Mouse (Mus musculus): Measurements from ENCODE around the gene Prmt1.

The Prmt1 gene

GRCm38 (mm10) chr7:45012824-45013223 is 26.5 kb upstream of the Prmt1 start:
- no peak for ATAC-seq (ENCODE audit: low TSS enrichment)

GRCm38 (mm10) chr7:45012011-45012410 is 25.6 kb upstream of the Prmt1 start:
- no peak for ATAC-seq (ENCODE audit: low TSS enrichment)

DNA sequence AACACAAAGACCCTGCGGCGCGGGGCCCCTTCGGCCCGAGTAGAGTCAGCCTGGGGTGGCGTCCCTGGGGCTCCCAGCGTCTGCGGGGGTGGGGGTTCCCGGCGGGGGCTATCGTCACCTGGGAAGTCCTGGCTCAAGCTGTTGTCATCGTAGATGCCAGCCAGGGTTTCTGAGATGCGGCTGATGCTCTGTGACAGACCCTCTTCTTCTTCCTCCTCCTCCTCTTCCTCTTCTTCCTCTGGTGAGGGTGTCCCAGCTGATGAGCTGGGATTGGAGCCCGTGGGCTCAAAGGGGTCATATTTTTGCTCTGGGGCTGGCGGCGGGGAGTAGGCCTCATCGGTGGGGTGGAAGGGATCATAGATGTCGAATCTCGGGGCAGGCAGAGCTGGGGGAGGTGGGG is 22.0 kb upstream of the Prmt1 start:
- no peak for ATAC-seq (ENCODE audit: low TSS enrichment)

DNA sequence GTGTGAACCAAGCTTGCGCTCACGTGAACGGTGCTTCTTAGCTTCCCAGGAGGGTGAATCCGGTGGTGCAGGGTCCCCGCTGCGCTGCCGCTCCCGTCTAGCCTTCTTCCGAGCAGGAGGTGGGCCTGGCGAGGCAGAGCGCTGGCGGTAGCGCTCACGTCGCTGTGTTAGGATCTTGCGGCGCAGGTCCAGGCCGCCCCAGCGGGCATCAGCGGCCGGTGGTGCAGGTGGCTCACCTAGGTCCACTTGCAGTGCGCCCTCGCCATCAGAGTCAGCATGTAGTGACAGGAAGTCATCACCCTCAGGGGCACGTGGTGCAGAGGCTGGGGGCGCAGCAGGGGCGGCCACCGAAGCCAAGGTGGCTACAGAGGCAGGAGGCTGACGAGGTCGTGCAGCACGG is 21.5 kb upstream of the Prmt1 start:
- no peak for ATAC-seq (ENCODE audit: low TSS enrichment)

GRCm38 (mm10) chr7:45007141-45007540 is 20.8 kb upstream of the Prmt1 start:
- no peak for ATAC-seq (ENCODE audit: low TSS enrichment)

DNA sequence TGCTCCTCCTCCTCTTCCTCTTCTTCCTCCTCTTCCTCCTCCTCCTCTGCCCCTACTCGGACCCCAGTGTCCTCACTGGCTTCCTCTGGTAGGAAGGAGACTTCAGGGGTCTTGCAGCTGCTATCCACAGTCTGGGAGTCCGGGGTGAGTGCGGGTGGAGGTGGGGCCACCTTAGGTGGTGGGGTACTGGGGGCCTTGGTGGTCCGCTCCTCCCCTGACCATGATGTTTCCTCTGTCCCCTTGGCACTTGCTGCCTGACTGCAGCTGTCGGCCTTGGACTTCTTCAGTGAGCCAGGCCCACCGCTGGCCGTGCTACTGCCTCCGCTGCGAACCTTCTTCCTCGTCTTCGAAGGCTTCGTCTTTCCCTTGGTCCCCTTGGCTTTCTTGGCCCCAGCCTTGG is 20.1 kb upstream of the Prmt1 start:
- no peak for ATAC-seq (ENCODE audit: low TSS enrichment)

DNA sequence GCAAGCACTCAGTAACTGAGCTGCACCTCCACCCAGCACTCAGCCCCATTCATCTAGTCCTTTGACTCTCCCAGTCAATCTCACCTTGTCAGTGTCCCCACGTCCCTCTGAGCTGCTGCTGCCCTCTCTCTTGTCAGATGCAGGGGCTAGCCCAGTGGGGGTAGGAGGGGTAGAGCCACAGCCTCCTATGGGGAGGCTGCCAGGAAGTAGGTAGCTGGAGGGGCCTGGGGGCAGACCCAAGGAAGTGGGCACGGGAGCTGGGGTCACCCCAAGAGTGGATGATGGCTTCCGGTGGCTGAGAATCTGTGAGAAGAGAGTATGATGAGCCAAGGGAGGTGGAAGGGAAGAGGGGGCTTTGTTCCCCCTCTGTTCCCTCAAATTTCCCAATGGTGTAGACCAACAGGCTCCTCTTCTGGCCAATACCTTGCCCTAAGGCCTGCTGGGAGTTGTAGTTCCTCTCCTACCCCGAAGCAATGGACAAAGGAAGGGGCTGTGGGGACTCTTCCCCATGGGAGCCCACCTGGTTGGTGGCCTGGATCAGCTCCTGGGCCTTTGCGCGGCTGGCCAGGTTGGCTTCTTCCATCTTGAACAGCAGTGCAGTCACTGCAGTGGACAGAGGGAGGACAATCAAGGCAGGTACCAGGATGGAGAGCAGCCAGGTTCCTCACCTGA is 19.1 kb upstream of the Prmt1 start:
- ATAC-seq (ENCODE audit: low TSS enrichment) = no peak

DNA sequence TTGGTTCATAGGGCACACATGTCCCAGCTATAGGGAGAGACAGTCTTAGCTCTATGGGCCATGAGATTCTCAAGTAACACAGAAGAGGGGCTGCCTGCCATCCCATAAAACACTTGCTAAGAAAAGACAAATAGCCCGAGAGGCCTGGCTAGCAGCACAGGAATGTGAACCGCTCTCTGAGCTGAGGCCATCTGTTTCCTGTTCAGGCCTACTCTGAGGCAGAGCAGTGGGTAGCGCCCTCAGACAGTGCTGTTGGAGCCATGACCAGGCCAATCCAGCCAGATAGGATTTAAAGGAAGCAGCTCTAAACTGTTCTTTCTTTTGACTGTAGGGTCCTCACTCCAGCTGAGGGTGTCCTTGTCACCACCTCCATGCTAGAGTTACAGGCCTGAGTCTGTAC is 18.2 kb upstream of the Prmt1 start:
- ATAC-seq (ENCODE audit: low TSS enrichment) = no peak

DNA sequence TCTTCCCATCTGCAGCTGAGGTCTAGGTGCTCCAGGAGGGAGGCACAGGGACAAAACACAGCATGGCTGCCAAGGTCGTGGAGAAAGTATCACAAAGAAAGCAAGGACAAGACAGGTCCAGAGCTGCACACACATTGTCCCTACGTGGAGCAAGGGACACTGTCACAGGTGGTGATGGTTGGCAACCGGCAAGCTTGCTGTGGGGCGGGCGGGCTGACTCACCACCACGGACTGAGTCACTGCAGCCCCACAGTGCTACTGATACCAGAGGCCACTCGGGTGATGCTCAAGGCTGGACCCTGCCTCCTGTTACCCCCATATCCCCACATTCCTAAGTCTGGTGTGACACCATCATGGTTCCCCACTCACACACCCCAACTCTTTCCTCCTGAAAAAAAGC is 16.1 kb upstream of the Prmt1 start:
- no peak for ATAC-seq (ENCODE audit: low TSS enrichment)

GRCm38 (mm10) chr7:45000539-45001114 is 14.3 kb upstream of the Prmt1 start:
- ATAC-seq (ENCODE audit: low TSS enrichment) = no peak

DNA sequence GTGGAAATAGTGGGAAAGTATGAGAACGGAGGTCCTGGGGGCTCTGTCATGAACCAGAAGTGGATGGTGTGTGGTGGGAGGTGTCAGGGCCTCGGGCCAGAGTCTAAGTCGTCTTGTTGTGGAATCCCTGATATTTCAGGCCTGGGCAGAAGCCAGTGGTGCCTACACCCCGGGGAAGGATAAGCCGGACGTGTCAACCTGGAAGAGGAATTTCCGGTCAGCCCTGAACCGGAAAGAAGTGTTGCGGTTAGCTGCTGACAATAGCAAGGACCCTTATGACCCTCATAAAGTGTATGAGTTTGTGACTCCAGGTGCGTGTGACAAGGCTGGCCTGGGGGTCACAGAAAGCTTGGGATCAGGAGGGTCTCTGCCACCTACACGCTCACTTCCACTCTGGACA is 13.4 kb upstream of the Prmt1 start:
- no peak for ATAC-seq (ENCODE audit: low TSS enrichment)

DNA sequence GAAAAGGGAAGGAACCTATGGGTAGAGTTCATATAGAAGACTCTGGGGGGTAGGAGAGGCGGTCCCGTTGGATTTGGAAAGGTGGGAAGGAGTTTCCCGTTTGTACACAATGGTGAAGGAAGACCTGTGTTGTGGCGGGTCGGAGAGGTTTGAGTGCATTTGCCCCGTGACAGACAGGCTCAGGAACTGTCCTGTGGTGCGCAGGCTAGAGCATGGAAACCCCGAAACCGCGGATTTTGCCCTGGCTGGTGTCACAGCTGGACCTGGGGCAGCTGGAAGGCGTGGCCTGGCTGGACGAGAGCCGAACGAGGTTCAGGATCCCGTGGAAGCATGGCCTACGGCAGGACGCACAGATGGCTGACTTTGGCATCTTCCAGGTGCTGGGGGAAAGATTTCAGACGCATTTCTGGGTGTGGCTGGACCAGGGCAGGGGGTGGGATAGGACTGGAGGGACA is 12.2 kb upstream of the Prmt1 start, which contains the start of gene Bcl2l12:
Bcl2l12 (minus strand) TSS at position 212 of the 455 bp plus-strand sequence.
- ATAC-seq (ENCODE audit: low TSS enrichment) = no peak

GRCm38 (mm10) chr7:44997940-44998428 is 11.6 kb upstream of the Prmt1 start:
- ATAC-seq (ENCODE audit: low TSS enrichment) = no peak

- peak; percentile 87 for ATAC-seq (ENCODE audit: low TSS enrichment)
These were observed 11.0 kb upstream of the Prmt1 start, which contains the start of gene Irf3 for GRCm38 (mm10) chr7:44997231-44997939. Gene Irf3, plus strand, starts transcription at chr7:44997648.

GRCm38 (mm10) chr7:44996672-44997071 is 10.3 kb upstream of the Prmt1 start:
- ATAC-seq (ENCODE audit: low TSS enrichment) = no peak

DNA sequence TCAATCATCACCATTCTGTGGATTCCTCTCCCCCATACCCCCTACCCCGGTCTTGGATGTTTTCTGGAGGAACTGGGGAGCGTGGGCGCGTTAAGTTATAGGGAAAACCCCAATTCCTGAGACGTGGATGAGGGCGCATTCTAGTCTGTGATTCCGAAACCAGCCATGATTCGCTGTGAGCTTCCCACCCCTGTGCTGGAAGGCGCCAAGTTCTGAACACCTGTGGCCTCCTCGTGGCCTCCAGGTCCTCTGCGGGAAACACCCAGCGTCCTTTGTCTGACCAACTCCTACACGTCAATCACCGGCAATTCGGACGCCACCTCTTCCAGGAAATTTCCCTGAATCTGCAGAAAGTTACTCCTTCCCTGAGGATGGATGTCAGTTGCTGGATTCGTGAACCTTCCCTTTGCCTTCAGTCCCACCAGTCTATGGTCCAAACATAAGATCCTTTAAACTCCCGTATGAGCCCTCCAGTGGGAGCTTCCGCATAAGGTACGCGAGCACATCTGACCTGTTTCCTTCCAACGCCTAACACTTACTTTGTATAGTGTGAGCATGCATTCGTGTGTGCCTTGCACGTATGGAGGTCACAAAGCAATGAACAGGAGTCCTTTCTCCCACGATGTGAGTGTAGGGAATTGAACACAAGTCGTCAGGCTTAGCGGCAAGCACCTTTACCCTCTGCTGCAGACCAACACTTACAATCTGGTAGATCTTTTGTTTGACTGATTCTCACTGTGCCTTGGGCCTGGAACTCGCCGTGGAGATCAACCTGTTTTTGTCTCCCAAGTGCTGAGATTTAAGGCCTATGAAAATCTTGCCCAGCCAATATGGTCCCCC is 731 bp upstream of the Prmt1 start:
- no peak for ATAC-seq (ENCODE audit: low TSS enrichment)

DNA sequence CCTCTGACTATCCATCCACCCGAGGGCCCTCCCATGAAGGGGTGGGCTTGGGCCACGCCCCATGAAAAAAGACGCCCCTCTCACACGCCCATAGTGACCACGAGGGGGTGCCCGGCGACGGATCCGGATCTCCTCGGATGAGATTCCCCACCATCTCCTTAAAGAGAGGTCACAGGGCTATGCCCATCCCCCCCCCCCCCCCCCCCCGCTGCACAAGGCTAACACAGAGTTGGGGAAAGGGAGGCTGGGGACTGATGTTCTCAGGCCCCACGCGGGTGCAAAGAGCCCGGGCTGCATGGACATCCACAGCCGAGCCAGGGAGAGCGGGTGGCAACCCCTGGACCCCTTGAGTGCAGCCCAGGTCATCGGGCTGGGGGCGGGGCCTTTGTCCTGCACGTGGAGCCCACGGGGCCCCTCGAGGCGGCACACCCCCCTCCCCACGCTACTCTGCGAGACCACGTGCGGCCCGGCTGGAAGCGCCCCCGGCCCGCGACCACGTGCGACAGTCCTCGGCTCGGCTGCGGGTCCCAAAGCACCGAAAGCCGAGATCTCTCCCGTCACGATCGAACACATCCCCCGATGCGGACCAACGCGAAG is 675 bp downstream of the Prmt1 start:
- ATAC-seq (ENCODE audit: low TSS enrichment) = no peak

DNA sequence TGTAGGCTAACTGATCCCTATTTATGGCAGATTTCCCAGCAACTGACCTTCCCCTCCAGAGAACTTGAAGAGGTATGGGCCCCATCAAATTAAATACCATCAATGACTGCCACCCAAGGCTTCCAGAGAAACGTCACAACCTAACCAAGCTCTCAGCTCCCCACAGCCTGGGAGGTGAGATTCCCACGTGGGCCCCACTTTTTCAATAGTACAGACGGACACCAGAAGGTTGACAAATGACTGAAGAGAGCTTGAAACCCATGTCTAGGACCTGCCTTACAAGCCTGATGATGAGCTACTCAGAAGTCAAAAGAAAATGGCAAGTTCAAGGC is 1.6 kb downstream of the Prmt1 start:
- ATAC-seq (ENCODE audit: low TSS enrichment) = no peak

GRCm38 (mm10) chr7:44983944-44984832 is 2.2 kb downstream of the Prmt1 start:
- ATAC-seq (ENCODE audit: low TSS enrichment) = no peak

DNA sequence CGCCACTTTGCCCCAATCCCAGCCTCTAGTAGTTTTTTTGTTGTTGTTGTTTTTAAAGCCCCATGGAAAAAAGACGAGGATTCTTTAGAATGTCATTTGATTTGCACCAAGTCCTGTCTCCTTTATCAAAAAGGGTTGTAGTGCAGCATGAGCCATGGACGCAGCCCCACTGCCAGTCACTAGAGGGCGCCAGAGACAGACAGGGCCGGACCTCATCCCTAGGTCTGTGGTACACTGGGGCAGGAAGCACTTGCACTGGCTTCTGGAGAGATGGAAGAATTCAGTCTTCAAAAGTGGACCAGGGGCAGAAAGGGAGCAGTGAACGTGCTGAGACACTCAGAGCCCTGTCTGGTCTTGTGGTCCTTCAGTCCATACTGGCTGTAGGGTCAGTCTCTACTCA is 3.3 kb downstream of the Prmt1 start:
- ATAC-seq (ENCODE audit: low TSS enrichment) = 0 out of 2 replicates have a peak, but pooled peaks have one; percentile 20

DNA sequence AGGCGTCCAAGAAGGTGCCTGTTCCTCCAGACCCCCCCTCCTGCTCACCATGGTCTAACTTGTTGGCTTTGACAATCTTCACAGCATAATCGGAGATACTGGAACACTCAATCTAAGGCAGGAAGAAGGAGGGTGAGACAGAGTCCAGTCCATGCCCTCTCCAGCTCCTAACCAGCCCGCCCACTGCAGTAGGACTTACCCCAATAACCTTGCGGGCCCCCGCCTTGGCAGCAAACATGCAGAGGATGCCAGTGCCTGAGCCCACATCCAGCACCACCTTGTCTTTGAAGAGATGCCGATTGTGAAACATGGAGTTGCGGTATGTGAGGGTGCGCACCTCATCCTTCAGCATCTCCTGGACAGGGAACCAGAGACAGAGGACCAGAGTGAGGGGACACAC is 4.8 kb downstream of the Prmt1 start:
- ATAC-seq (ENCODE audit: low TSS enrichment) = no peak

Data from frontal cortex, adult (tissue).